Mouse (Mus musculus): ENCODE measurements around the gene Cand2. TPM values are rescaled to one million over a fixed set of nuclear protein-coding genes. Genes with fewer than 3 reads are reported as not detected.

Cand2 gene
- polyA plus RNA-seq, 1 experiment from 2014 or later: 27.5 TPM

DNA sequence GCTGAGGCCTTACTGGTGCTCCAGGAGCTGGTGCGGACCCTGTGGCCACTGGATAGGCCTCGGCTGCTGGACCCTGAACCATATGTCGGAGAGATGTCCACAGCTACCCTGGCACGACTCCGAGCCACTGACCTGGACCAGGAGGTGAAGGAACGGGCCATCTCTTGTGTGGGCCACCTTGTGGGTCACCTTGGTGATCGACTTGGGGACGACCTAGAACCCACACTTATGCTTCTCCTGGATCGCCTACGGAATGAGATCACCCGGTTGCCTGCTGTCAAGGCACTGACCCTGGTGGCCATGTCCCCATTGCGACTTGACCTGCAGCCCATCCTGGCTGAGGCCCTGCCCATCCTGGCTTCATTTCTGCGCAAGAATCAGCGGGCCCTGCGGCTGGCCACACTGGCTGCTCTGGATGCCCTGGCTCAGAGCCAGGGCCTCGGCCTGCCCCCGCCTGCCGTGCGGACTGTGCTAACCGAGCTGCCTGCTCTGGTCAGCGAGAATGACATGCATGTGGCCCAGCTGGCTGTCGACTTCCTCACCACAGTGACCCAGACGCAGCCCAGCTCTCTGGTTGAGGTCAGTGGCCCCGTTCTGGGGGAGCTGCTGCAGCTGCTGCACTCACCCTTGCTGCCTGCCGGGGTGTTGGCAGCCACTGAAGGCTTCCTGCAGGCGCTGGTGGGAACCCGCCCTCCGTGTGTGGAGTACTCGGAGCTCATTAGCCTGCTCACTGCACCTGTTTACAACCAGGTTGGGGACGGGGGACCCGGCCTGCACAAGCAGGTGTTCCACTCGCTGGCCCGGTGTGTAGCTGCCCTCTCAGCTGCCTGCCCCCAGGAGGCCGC is 17.7 kb downstream of the Cand2 start:
- no peak for DNase-seq (ENCODE audit: low spot score, missing footprints)
- Histone ChIP-seq H3K4me3 (ENCODE audit: low read depth, low read length) (no peak overlapping the region), H3K9ac (ENCODE audit: low read length) (no peak overlapping the region), H3K36me3 (ENCODE audit: control insufficient read depth, insufficient read depth, low read length) (peaks cover 73% of the 10 kb centered on the region), H3K4me1 (ENCODE audit: control insufficient read depth, insufficient read depth, low read length) (no peaks in the 10 kb centered on the region), H3K9me3 (ENCODE audit: control insufficient read depth, low read length) (no peaks in the 10 kb centered on the region), H3K27me3 (ENCODE audit: control insufficient read depth, insufficient read depth, low read length) (no peaks in the 10 kb centered on the region), H3K27ac (ENCODE audit: low read depth, low read length) (no peak overlapping the region), H3K4me2 (no peak overlapping the region)
- 0 out of 2 replicates have a peak, but pooled peaks have one; percentile 19 for ATAC-seq (ENCODE audit: low FRiP score)
- 94% methylated on average over 34 of the region's 34 CpGs for WGBS

DNA sequence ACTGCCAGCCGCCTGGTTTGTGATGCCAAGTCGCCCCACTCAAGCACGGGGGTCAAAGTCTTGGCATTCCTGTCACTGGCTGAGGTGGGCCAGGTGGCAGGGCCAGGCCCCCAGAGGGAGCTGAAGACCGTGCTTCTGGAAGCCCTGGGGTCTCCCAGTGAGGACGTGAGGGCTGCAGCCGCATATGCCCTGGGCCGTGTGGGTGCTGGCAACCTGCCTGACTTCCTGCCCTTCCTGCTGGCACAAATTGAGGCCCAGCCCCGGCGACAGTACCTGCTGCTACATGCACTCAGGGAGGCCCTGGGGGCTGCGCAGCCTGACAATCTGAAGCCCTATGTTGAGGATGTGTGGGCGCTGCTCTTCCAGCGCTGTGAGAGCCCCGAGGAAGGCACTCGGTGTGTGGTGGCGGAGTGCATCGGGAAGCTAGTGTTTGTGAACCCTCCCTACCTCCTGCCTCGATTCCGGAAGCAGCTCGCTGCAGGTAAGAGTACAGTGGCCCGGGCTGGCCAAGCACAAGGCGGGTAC is 18.4 kb downstream of the Cand2 start:
- ATAC-seq (ENCODE audit: low FRiP score) (no peak), DNase-seq (ENCODE audit: low spot score, missing footprints) (no peak)
- peaks cover 73% of the 10 kb centered on the region for H3K36me3 ChIP-seq (ENCODE audit: control insufficient read depth, insufficient read depth, low read length)
- no peak overlapping the region for H3K4me3 ChIP-seq (ENCODE audit: low read depth, low read length)
- no peaks in the 10 kb centered on the region for H3K9me3 ChIP-seq (ENCODE audit: control insufficient read depth, low read length)
- H3K4me2 ChIP-seq: no peak overlapping the region
- H3K4me1 ChIP-seq (ENCODE audit: control insufficient read depth, insufficient read depth, low read length): no peaks in the 10 kb centered on the region
- no peaks in the 10 kb centered on the region for H3K27me3 ChIP-seq (ENCODE audit: control insufficient read depth, insufficient read depth, low read length)
- no peak overlapping the region for H3K27ac ChIP-seq (ENCODE audit: low read depth, low read length)
- WGBS: 95% methylated on average over 21 of the region's 21 CpGs
- no peak overlapping the region for H3K9ac ChIP-seq (ENCODE audit: low read length)

DNA sequence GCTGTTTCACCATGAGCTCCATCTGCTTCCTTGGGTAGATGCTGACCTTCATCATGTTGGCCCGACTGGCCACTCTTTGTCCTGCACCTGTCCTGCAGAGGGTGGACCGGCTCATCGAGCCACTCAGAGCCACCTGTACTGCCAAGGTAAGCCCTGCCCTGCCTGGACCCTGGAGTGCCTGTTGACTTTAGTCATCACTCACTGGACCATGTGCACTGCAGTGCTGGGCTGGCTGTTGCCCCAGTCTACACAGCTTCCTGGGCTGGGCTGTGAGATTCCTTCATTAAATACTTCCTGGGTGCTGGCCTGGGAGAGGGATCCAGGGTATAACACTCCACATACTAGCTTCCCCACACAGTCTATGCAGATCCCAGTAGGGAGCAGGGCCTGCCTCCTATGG is 27.5 kb downstream of the Cand2 start:
- Histone ChIP-seq H3K27ac (ENCODE audit: low read depth, low read length) (no peak overlapping the region), H3K4me3 (ENCODE audit: low read depth, low read length) (no peak overlapping the region), H3K4me2 (no peak overlapping the region), H3K9ac (ENCODE audit: low read length) (no peak overlapping the region; the same call in 1 of the 2 replicates), H3K27me3 (ENCODE audit: control insufficient read depth, insufficient read depth, low read length) (no peaks in the 10 kb centered on the region), H3K9me3 (ENCODE audit: control insufficient read depth, low read length) (no peaks in the 10 kb centered on the region), H3K36me3 (ENCODE audit: control insufficient read depth, insufficient read depth, low read length) (peaks cover 59% of the 10 kb centered on the region), H3K4me1 (ENCODE audit: control insufficient read depth, insufficient read depth, low read length) (peaks cover 8% of the 10 kb centered on the region)
- WGBS: 97% methylated on average over 3 of the region's 3 CpGs
- no peak for DNase-seq (ENCODE audit: low spot score, missing footprints)
- no peak for ATAC-seq (ENCODE audit: low FRiP score)

DNA sequence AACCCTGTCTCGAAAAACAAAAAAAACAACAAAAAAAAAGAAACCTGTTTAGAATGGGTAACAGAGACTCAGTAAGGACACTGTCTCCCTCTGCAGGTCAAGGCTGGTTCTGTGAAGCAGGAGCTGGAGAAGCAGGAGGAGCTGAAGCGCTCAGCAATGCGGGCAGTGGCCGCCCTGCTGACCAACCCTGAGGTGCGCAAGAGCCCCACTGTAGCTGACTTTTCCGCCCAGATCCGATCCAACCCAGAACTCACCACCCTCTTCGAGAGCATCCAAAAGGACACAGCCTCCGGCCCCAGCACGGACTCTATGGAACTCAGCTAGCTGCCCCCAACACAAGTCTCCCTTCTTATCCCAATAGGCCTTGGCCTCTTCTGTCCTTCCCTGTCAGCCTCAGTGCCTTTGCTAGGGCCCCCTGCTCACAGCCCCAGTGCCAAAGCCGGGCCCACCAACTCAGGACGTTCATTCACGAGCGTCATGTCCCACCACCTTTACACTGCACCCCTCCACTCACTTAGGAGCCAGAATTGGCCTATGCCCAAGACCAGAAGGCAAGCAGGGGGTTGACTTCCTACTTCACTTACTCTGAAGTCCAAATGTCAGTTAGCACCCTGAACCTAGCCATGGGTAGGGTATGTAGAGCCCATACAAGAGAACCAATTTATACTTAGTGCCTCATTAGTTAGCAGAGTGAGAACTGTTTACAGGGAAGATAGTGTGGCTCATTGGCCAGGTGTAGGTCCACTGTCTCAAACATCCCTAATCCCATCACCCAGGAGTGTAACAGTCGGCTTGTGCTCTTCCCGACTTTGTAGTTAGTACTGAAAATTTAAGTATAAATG is 29.4 kb downstream of the Cand2 start:
- 46% methylated on average over 16 of the region's 16 CpGs for WGBS
- Histone ChIP-seq H3K36me3 (ENCODE audit: control insufficient read depth, insufficient read depth, low read length) (peaks cover 50% of the 10 kb centered on the region), H3K9me3 (ENCODE audit: control insufficient read depth, low read length) (no peaks in the 10 kb centered on the region), H3K4me3 (ENCODE audit: low read depth, low read length) (no peak overlapping the region), H3K27ac (ENCODE audit: low read depth, low read length) (no peak overlapping the region), H3K9ac (ENCODE audit: low read length) (no peak overlapping the region), H3K4me2 (no peak overlapping the region), H3K27me3 (ENCODE audit: control insufficient read depth, insufficient read depth, low read length) (no peaks in the 10 kb centered on the region), H3K4me1 (ENCODE audit: control insufficient read depth, insufficient read depth, low read length) (peaks cover 15% of the 10 kb centered on the region)
- ATAC-seq (ENCODE audit: low FRiP score): peak; percentile 61
- peak; percentile 92 for DNase-seq (ENCODE audit: low spot score, missing footprints)

DNA sequence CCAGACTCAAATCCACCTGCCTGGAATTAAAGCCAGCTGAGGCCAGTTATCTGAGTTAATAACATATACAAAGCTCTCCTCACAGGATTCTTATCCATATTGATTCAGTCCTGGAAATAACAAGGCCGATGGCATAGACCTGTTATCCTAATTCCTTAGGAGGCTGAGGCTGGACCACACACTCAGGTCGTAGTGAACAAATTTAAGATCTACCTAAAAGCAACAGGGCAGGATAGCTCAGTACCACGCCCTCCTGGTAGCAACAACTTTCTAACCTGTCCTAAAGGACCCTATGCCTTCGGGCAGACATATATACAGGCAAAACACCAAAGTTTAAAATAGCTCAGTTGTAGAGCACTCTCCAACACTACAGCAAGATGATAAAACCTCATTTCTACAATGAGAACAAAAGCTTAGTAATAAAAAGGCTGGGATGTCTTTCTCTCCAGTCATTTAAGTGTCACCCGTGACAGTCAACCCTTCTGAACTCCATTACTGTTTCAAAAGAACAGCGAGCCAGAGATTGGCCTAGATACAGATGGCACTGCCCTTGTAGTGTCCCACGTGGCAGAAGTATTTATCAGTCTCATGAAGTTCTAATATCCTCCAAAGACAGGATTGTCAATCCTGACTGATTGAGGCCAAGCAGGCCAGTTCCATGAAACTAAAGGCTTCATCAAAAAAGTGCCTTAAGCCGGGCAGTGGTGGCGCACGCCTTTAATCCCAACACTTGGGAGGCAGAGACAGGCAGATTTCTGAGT is 30.3 kb downstream of the Cand2 start:
- ATAC-seq (ENCODE audit: low FRiP score): no peak
- Histone ChIP-seq H3K27ac (ENCODE audit: low read depth, low read length) (no peak overlapping the region), H3K4me3 (ENCODE audit: low read depth, low read length) (no peak overlapping the region), H3K9ac (ENCODE audit: low read length) (no peak overlapping the region), H3K36me3 (ENCODE audit: control insufficient read depth, insufficient read depth, low read length) (peaks cover 44% of the 10 kb centered on the region), H3K4me1 (ENCODE audit: control insufficient read depth, insufficient read depth, low read length) (peaks cover 15% of the 10 kb centered on the region), H3K27me3 (ENCODE audit: control insufficient read depth, insufficient read depth, low read length) (no peaks in the 10 kb centered on the region), H3K9me3 (ENCODE audit: control insufficient read depth, low read length) (no peaks in the 10 kb centered on the region), H3K4me2 (no peak overlapping the region)
- WGBS: 68% methylated on average over 10 of the region's 10 CpGs
- DNase-seq (ENCODE audit: low spot score, missing footprints): peak; percentile 90

DNA sequence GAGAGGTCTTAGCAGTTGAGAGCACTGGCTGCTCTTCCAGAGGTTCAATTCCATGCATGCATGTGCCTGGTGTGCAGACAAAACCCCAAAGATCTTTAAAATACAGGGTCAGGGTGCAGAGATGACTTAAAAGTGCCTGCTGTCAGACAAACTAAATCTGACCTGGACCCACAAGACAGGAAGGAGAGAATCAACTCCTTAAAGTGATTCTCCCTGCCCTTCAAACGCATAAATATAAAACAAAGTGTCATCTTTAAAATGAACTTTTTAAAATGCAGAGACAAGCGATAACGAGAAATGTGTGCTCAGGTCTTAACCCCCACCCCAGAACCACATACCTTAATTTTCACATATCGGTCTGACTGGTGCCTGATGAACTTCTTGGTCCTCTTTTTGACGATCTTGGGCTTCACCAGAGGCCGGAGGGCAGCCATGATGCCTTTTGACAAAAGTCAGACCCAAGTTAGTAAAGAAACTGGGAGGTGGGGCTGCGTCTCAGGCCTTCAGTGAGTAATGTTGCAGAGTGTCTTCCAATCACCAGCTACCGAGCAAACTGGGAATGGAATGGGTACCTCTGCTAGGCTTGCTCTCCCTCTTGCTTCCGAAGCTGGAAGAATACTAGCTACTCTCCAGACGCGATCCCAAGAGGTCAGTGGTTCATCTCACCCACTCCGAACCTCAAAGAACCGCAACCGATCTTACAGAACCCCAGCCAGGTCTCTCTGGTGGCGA is 33.3 kb downstream of the Cand2 start:
- H3K4me3 ChIP-seq (ENCODE audit: low read depth, low read length): peak overlapping the region; percentile 100
- H3K27me3 ChIP-seq (ENCODE audit: control insufficient read depth, insufficient read depth, low read length): no peaks in the 10 kb centered on the region
- H3K36me3 ChIP-seq (ENCODE audit: control insufficient read depth, insufficient read depth, low read length): peaks cover 26% of the 10 kb centered on the region; the same call in 1 of the 2 replicates
- peak overlapping the region; percentile 88 for H3K4me2 ChIP-seq
- H3K9ac ChIP-seq (ENCODE audit: low read length): peak overlapping the region; percentile 100
- peak overlapping the region; percentile 91 for H3K27ac ChIP-seq (ENCODE audit: low read depth, low read length)
- ATAC-seq (ENCODE audit: low FRiP score) (no peak), DNase-seq (ENCODE audit: low spot score, missing footprints) (peak; percentile 92)
- H3K9me3 ChIP-seq (ENCODE audit: control insufficient read depth, low read length): no peaks in the 10 kb centered on the region
- WGBS: 5% methylated on average over 15 of the region's 15 CpGs
- H3K4me1 ChIP-seq (ENCODE audit: control insufficient read depth, insufficient read depth, low read length): peaks cover 15% of the 10 kb centered on the region

DNA sequence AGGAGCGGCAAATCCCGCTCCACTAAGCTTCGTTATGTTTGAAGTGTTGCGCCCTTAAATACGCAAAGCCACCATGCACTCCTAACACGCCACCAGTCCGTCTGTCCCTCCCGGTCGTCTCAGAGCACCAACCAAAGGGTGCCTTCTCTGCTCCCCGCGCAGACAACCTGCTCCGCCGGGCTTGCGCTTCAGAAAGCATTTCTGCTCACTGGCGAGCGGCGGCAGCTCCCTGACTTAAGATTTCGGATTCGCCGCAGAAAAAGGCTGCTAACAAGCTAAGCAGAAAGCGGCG is 33.8 kb downstream of the Cand2 start:
- H3K4me1 ChIP-seq (ENCODE audit: control insufficient read depth, insufficient read depth, low read length): peaks cover 15% of the 10 kb centered on the region
- no peak for ATAC-seq (ENCODE audit: low FRiP score)
- 0% methylated on average over 22 of the region's 22 CpGs for WGBS
- H3K27me3 ChIP-seq (ENCODE audit: control insufficient read depth, insufficient read depth, low read length): no peaks in the 10 kb centered on the region
- H3K4me2 ChIP-seq: peak overlapping the region; percentile 88
- H3K9ac ChIP-seq (ENCODE audit: low read length): peak overlapping the region; percentile 100
- peak overlapping the region; percentile 91 for H3K27ac ChIP-seq (ENCODE audit: low read depth, low read length)
- no peak for DNase-seq (ENCODE audit: low spot score, missing footprints)
- peak overlapping the region; percentile 100 for H3K4me3 ChIP-seq (ENCODE audit: low read depth, low read length)
- peaks cover 23% of the 10 kb centered on the region; the same call in 1 of the 2 replicates for H3K36me3 ChIP-seq (ENCODE audit: control insufficient read depth, insufficient read depth, low read length)
- no peaks in the 10 kb centered on the region for H3K9me3 ChIP-seq (ENCODE audit: control insufficient read depth, low read length)

DNA sequence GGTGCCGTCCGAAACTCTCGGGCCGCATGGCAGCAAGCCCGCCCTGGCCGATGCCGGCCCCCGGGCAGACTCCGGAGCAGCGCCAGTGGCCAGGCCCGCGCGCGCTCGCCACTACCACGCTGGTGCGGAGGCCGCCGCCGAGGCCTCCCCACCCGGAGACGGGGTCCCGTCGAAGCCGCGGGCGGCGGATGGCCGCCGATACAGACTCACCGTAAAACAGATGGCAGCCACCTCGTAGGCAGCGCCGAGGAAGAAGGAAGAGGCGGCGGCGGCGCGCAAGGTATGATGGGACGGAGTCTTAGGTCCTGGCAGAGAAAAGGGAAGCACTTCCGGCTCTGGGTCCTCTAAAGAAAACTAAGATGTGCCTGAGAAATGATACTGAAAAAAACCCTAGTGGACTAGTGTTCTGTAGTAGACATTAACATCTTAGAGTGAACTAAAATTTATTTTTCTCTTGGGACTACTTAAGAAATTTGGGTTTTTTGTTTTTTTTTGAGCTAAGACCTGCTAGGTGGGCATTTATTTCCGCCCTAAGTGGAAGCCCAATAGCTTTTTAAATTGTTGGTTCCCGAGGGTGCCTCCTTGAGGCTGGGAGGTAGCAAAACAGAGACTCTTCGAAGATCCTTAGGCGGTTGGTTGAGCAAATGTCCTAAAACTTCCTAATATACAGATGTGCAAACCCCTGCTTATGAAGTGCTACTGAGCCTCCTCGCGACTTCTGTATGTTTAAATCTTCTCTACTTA is 34.3 kb downstream of the Cand2 start, which contains the start of gene Rpl32:
Gene Rpl32, minus strand, starts transcription at position 260 of the 744 bp plus-strand sequence.
- Histone ChIP-seq H3K9me3 (ENCODE audit: control insufficient read depth, low read length) (no peaks in the 10 kb centered on the region), H3K4me3 (ENCODE audit: low read depth, low read length) (peak within 1 kb of the TSS; percentile 100), H3K4me2 (peak within 1 kb of the TSS; percentile 88), H3K9ac (ENCODE audit: low read length) (peak within 1 kb of the TSS; percentile 100), H3K4me1 (ENCODE audit: control insufficient read depth, insufficient read depth, low read length) (peaks cover 15% of the 10 kb centered on the region), H3K27ac (ENCODE audit: low read depth, low read length) (peak within 1 kb of the TSS; percentile 91), H3K36me3 (ENCODE audit: control insufficient read depth, insufficient read depth, low read length) (peaks cover 22% of the 10 kb centered on the region; the same call in 1 of the 2 replicates), H3K27me3 (ENCODE audit: control insufficient read depth, insufficient read depth, low read length) (no peaks in the 10 kb centered on the region)
- ATAC-seq (ENCODE audit: low FRiP score) (peak; percentile 84), DNase-seq (ENCODE audit: low spot score, missing footprints) (peak; percentile 99)
- WGBS: under 1% methylated on average over 47 of the region's 47 CpGs

Measured in midbrain, embryonic 11.5 days (tissue).